Mouse (Mus musculus): ENCODE measurements around the gene Serpinb1a.

Gene Serpinb1a

DNA sequence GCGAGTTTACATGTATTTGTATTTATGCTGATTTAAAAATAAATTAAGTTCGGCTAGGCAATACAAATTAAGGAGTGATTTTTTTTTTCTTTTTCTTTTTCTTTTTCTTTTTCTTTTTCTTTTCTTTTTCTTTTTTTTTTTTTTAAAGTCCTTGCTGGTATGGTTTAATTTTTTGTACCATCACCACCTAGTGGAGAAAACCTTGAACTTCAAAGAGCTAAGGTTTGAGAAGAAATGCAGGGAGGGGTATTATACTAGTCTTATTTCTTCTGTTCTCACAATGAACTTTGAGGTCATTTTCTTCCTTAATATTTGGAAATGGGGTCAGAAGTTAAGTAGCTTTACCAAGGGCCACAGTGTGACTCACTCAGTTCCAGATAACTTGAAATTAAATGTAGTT is 51.9 kb downstream of the Serpinb1a start:
- no peak for DNase-seq (ENCODE audit: low spot score in 2 of 2)

DNA sequence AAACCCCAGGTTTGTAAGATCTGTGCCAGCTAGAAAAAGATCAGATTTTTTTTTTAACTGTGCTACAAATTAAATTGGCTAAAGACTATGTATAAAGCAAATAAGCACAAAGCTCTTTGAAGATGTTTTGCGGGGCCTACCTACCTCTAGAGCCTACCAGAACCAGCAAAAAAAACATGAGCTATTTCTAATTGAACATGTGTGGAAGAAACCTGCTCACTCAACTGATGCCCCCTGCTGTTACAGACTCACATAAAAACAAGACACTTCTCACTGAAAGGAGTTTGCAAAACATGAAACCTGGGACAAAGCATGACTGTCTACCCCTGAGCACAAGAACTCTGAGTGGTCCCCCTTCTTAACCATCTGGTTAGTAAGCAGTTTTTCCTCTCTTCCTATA is 53.9 kb downstream of the Serpinb1a start:
- no peak for DNase-seq (ENCODE audit: low spot score in 2 of 2)

DNA sequence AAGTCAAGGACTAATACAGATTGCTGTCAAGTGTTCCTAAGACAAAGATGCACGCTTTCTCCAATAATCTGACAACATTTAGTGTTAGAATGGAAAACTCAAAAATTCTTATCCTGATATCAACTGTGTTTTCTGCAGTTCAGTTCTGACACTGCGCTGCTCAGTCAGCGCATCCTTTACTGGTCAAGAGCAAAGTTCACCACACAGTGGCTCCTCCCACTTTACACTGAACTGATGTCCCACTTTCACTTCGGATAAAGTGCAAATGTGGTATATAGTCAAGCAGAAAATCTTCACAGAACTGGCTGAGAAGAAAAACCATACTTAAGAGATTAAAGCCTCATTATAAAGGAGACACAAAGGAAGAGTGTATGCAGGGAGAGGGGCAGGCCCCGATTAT is 55.8 kb downstream of the Serpinb1a start:
- no peak for DNase-seq (ENCODE audit: low spot score in 2 of 2)

DNA sequence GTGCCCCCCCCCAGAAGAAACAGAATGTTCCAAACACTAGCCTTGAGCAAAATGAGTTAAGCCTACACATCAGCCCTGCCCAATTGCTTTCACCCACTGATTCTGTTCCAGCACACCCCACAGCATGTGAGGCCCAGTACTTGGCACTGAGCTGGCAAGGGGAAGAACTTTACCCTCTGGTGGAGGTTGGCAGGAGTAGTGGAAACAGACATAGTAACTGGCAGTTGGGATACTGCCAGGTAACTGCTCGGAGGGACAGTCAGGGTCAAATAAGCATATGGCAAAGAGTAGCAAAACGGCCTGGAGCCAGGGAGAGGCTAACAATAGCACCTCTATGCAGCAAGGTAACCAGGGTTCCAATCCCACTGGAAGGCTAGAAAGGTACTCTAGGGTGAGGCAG is 56.4 kb downstream of the Serpinb1a start:
- DNase-seq (ENCODE audit: low spot score in 2 of 2): no peak

Measured in cerebellum, postnatal 4 days (tissue).